Mouse (Mus musculus): ENCODE data around the gene Gng4.

Gng4 gene

DNA sequence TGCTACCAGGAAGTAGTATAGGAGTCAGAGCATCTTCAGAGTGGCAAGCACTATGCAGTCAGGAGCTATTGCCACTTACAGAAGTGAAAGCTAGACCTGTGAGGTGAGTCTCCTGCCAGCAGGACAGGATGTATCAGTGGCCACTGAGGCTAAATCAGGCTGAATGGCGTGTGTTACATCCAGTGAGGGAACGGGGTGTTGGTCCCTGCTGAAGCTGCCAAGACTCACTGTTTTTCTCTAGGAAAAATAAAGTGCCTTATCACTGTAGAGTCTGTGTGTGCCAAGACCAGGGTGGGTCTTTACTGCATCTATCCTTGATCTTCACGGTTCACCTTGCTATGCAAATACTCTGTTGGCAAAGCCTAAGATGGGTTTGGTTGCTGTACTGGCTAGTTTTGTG, 34.8 kb downstream of the Gng4 start:
- no peak for DNase-seq (ENCODE audit: low spot score in 2 of 2)

DNA sequence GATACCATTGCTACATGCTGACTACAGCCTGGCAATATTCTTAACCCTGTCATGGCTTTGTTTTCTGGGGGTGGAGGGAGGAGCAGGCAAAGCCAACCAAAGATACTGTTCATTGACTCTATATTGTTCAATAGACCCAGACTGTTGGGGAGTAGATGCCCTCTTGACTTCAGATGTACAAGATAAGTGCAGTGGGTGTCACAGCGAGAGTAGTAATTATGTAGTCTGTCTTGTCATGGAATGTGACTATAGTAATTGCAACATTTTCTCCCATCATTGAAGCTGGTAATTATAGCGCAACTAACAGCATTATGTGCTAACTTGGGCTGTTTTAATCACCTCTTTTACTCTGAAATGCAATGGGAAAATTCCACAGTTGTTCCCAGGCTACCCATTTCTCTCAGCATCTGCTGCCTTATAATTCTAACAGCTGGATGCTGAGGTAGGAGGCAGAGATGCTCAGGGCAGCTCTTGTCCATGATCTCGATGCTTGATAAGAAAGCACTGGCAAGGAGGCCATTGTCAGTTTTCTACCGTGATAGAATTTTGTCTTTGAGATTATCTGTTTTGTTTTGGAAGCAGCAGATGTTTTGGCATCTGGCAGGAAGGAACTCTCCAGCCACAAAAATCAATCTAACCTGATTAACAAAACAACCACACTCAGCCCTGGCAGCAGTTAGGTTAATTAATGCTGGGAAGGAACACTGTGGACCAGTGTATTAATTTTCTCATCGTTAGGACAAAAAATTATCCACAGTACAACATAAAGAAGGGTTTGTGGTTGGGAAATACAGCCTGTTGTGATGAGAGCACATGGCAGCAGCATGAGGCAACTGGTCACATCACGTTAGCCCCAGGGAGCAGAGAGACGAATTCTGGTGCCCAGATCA, 36.6 kb downstream of the Gng4 start:
- no peak for DNase-seq (ENCODE audit: low spot score in 2 of 2)

DNA sequence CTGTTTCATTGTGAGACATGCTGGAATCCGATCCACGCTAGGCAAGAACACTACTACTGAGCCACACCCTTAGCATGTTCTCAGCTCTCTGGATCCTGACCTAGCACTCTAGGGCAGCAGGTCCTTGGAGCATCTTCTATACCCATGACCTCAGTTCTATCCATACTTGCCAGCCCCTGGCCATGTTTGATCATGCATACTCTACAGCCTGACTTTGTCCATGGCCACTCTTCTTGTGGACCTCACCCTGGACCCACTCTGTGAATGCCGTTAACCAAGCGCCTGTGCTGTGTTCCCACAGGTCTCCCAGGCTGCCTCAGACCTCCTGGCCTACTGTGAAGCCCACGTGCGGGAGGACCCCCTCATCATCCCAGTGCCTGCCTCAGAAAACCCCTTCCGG, 41.1 kb downstream of the Gng4 start:
- DNase-seq (ENCODE audit: low spot score in 2 of 2) = no peak

DNA sequence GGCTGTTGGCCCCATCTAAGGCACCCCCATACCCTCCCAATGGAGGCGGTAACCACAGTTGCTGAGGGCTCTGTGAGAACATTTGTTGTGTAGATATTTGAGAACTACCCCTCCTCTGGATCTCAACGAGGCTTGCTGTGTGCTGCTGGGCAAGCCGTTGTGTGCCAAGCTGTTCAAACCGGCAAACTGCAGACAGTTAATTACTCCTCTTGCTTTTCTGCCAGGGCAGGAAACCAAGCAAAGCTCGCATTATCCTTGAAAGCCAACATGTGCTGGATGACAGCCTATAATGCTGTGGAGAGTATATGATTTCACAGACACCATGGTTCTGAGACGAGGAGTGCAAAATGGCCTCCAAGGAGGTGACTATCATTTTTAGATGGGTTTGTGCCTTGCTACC, 42.7 kb downstream of the Gng4 start:
- DNase-seq (ENCODE audit: low spot score in 2 of 2) = no peak

DNA sequence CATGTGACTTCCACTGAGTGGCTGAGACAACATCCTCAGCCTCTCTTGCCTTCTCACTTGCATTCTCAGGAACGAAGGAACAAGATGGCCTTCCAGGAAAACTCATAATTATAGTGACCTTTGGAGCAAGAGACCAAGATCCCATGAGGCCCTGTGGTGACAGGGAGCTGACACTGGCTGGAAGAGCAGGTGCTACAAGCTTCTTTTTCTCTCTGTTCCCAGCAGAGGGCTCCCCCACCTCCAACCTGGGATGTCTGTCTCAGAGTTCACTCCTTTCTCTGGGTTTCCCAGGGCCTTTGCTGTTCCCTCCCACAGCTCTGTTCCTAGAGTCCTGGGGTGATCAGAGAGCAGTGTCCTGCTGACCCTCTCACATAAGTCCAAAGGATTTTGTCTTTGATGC, 44.3 kb downstream of the Gng4 start:
- DNase-seq (ENCODE audit: low spot score in 2 of 2) = no peak

DNA sequence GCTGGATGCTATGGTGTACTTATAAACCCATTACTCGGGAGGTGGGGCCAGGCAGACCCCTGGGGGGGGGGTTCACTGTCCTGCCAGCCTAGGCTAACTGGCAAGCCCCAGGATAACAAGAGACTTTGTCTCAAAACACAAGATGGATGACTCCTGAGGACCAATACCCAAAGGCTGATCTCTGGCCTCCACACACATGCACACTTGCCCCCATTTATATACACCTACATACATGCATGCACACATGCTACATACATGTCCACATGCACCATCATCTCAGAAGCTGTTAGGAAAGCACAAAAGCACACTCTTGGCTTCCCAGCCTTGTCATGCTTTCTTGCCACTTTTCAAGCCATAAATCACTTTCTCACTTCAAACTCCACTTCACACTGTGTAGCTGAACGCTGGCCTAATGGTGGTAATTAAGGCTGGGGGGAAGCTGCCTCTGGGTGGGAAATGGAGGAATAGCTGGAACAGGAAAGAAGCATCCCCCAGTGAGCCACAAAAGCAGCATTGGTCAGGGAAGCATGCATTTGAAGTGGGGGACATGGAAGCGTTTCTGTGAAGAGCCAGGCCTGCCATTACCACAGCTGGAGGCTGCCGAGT, 46.7 kb downstream of the Gng4 start:
- DNase-seq (ENCODE audit: low spot score in 2 of 2) = no peak

DNA sequence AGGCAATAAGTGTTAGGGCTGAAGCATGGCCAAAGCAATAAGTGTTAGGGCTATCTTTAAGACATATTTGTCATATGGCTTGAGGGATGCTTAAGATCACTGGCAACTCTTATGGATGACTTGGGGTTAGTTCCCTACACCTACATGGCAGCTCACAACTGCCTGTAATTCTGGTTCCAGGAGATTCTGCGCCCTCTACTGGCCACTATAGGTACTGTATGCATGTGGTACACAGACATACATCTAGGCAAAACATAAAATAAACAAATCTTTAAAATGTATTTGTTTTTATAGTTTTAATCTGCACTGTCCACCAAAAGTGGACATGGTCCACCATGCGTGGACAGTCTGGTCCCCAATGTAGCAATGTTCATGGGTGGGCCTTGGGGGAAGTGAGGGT, 51.3 kb downstream of the Gng4 start:
- peak; percentile 20 to 63 for DNase-seq (ENCODE audit: low spot score in 2 of 2)

DNA sequence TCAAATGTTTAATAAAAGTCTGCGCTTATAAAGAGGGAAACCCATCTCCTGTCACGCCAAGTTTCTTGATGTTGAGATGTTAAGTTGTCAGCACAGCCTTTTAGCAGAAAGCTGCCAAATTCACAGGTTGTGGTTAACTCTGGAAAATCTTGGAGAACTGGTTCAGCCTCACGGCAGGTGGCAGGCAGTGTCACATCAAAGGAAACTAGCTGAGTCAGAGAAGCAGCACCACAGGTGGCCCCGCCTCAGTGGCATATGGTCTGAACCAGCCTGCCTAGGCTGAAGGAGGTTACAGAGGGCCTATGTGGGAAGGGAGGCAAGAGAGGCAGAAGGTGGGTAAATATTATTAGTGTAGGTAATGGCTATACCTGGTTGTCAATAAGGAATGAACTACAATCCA, 61.2 kb downstream of the Gng4 start:
- DNase-seq (ENCODE audit: low spot score in 2 of 2) = no peak

DNA sequence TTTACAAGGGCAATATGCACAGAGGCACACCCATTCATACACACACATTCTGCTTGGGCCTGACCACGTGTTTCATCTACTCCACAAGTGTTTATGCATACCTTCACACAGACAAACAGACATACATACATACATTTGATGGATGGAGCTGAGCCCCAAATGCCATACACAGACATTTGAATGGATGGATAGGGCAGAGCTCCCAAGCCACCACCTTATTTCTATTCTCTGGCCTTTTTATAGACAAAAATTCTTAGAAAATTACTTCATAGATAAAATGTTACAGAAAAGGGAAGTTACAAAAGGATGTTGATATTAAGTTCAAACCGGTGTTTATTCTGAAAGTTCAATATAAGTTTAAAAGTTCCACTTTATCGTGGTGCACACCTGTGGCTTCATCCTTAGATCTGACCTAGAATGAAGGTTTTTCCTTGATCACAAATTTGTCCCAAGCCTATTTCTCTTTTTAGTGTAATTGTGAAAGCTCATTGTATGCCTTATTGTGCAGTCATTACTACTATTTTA, 63.3 kb downstream of the Gng4 start:
- no peak for DNase-seq (ENCODE audit: low spot score in 2 of 2)

DNA sequence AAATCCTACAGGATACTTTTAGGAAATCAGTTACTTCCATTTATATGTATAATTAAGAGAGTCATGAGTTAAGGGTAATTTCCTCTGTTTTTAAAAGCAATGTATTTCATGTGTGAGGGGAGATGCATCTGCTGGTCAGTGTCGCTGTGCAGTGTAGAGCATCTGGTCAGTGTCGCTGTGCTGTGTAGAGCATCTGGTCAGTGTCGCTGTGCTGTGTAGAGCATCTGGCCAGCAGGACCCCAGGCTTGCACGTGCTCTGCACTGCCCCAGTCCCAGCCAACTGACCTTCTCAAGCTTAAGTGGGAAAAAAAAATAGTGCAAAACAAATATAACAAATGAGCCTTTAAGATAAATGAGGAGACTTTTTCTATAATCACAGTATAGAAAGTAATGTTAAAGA, 73.3 kb downstream of the Gng4 start:
- DNase-seq (ENCODE audit: low spot score in 2 of 2) = no peak

DNA sequence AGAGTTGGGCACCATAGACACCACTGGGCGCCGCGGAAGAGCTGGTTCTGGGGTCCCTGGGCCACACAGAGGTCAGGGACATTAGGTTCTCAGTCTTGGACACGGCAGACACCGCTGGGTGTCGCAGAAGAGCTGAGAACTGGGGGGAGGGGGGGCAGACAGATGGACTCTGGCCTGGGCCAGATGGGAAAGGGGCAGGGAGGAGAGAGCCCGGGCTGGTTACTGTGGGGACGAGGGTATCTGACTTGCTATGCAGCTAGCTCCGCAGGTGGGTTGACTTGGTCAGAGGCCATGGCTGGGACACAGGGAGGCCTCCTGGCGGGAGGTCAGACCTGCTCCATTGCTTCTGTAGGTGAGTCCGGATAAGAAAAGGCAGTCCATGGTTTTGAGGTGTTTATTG, 78.5 kb downstream of the Gng4 start:
- DNase-seq (ENCODE audit: low spot score in 2 of 2) = no peak

DNA sequence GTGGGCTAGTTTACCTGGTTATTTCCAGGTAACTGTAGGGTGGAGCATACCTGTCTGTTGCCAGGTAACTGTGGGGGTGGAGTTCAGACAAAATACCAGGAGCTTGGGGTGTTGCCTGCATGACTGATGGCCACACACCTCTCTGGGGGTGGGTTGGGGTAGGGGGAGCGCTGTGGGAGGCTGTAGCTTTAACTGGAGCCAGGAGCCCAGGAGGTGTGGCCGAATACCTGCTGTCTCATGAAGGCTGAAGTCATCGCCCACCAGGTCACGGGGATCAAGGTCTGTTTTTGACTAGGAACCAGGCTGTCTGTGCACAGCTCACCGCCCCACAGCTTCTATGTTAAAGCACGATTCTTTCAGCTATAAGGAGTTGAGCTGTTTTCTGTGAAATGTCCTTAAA, 79.1 kb downstream of the Gng4 start:
- no peak for DNase-seq (ENCODE audit: low spot score in 2 of 2)

DNA sequence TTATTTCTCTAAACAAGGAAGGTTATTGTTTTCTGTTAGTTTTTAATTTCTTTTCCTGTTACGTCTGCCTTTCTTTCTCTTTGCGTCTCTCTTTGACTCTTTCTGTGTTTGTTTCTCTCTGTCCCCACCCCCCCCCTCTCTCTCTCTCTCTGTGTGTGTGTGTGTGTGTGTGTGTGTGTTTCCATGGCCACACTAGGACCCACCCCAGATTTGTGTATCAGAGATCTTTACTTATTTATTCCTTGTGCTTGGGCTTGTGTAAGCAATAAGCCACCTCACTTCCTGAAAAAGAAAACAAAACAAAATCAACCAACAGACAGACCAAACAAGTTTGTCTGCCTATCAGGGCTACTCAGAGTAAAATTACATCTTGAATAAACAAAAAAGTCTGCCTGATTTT, 82.5 kb downstream of the Gng4 start:
- no peak for DNase-seq (ENCODE audit: low spot score in 2 of 2)

DNA sequence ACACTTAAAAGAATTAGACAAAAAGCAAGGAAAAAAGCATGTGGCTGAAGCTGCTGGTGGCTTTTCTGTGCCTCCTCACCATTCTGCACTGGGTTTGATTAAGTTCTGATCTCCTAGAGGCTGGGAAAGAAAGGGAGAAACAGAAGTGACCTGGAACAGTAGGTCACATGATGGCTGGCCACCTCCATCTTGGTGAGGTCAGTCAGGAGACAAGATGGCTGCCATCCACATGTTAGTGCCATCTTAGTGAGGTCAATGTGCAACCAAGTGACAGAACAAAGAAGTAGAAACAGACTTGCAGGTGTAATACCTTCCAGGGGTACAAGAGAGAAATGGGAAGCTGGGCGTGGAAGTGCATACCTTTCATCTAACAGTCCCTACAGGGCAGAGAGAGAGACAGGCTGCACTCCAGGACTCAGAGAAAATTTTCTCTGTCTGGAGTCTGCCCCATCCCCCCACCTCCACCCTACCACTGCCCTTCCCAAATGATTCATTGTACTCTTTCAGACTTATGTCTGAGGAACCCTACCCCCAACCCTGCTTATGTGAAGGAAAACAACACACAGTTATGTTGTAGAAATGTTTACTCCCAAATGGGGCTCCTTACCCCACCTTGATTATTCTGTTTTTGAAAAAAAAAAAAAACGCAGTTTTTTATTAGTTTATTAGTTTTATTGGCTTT, 83.4 kb downstream of the Gng4 start:
- no peak for DNase-seq (ENCODE audit: low spot score in 2 of 2)

DNA sequence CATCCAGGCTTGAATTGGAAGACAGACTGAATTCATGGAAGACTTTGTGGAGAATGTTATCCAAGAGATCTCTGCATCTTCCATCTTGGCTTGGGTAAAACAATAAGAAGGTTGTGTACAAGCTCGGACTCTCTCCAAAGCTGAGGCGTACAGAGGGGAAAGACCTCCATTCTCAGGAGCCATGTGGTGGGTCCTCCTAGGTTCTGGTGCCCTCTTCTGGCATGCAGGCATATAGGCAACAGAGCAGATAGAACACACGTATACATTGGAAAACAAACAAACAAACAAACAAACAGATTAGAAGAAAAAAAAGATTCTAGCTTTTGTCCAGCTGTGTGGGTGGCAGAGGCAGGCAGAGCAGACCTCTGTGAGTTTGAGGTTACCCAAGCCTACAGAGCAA, 84.1 kb downstream of the Gng4 start:
- peak in 1 of 2 experiments; percentile 16 for DNase-seq (ENCODE audit: low spot score in 2 of 2)

Data from spleen, postnatal 10 days (tissue).